Mouse (Mus musculus) embryonic fibroblast, embryonic 13.5 days (primary cell): Measurements from ENCODE around the gene Gm1993.
"Not testable (repeated sequence)": the region's sequence is repeated elsewhere in the genome, so short reads cannot be mapped to it uniquely, and the experiment has no call there.

ENCODE experiments used
- CTCF ChIP-seq: IDR thresholded peaks from 2 replicates; pipeline ENCODE4 v1.5.1; 2011; ENCODE audit warnings: mild to moderate bottlenecking, control low read depth, low read length, moderate library complexity, borderline replicate concordance; ENCODE audit not compliant: insufficient read depth
- POLR2A ChIP-seq: IDR thresholded peaks from 2 replicates; pipeline ENCODE4 v1.6.1; 2011; ENCODE audit warnings: low read depth, mild to moderate bottlenecking, control low read depth, low read length, moderate library complexity

GRCm38 (mm10) chrX:25570352-25570751 is at the start of gene Gm1993:
- TF ChIP-seq POLR2A, CTCF: not testable (repeated sequence)
